Mouse (Mus musculus): Measurements from ENCODE around the gene Ccdc137.
"Not testable (repeated sequence)": the region's sequence is repeated elsewhere in the genome, so short reads cannot be mapped to it uniquely, and the experiment has no call there.

Ccdc137 gene

GRCm38 (mm10) chr11:120457772-120458751, at the start of gene Ccdc137, which contains the start of gene Oxld1:
Gene Ccdc137, plus strand, starts transcription at chr11:120458115.
Gene Oxld1, minus strand, starts transcription at chr11:120458068.
- peak; percentile 81 to 82 for DNase-seq (ENCODE audit: low spot score in 2 of 2)

GRCm38 (mm10) chr11:120413621-120414020, 44.3 kb upstream of the Ccdc137 start:
- not testable (repeated sequence) for DNase-seq (ENCODE audit: low spot score in 2 of 2)

- no peak for DNase-seq (ENCODE audit: low spot score in 2 of 2)
Observed at GRCm38 (mm10) chr11:120417852-120418251, 40.1 kb upstream of the Ccdc137 start.

GRCm38 (mm10) chr11:120418592-120418991, 39.3 kb upstream of the Ccdc137 start:
- no peak for DNase-seq (ENCODE audit: low spot score in 2 of 2)

GRCm38 (mm10) chr11:120422651-120423568, 35.0 kb upstream of the Ccdc137 start:
- no peak for DNase-seq (ENCODE audit: low spot score in 2 of 2)

- peak; percentile 49 to 72 for DNase-seq (ENCODE audit: low spot score in 2 of 2)
Observed at GRCm38 (mm10) chr11:120423569-120424295, 34.2 kb upstream of the Ccdc137 start.

GRCm38 (mm10) chr11:120426727-120427126, 31.2 kb upstream of the Ccdc137 start:
- no peak for DNase-seq (ENCODE audit: low spot score in 2 of 2)

GRCm38 (mm10) chr11:120437152-120437856, 20.6 kb upstream of the Ccdc137 start, which contains the start of gene Nploc4:
Gene Nploc4, minus strand, starts transcription at chr11:120437708.
- peak; percentile 91 to 97 for DNase-seq (ENCODE audit: low spot score in 2 of 2)

GRCm38 (mm10) chr11:120437857-120438385, 20.0 kb upstream of the Ccdc137 start:
- DNase-seq (ENCODE audit: low spot score in 2 of 2) = no peak

- DNase-seq (ENCODE audit: low spot score in 2 of 2) = no peak
Observed at GRCm38 (mm10) chr11:120442344-120442743, 15.6 kb upstream of the Ccdc137 start, which contains the start of gene Tspan10. Gene Tspan10, plus strand, starts transcription at chr11:120442644.

- DNase-seq (ENCODE audit: low spot score in 2 of 2) = no peak
Observed at GRCm38 (mm10) chr11:120442765-120443280, 15.1 kb upstream of the Ccdc137 start.

- DNase-seq (ENCODE audit: low spot score in 2 of 2) = no peak
Observed at GRCm38 (mm10) chr11:120444106-120444505, 13.8 kb upstream of the Ccdc137 start.

GRCm38 (mm10) chr11:120445475-120445874, 12.4 kb upstream of the Ccdc137 start:
- no peak for DNase-seq (ENCODE audit: low spot score in 2 of 2)

- DNase-seq (ENCODE audit: low spot score in 2 of 2) = no peak
Observed at GRCm38 (mm10) chr11:120447179-120447578, 10.7 kb upstream of the Ccdc137 start.

GRCm38 (mm10) chr11:120452246-120452645, 5.7 kb upstream of the Ccdc137 start:
- no peak for DNase-seq (ENCODE audit: low spot score in 2 of 2)

- no peak for DNase-seq (ENCODE audit: low spot score in 2 of 2)
Observed at GRCm38 (mm10) chr11:120453306-120453705, 4.6 kb upstream of the Ccdc137 start, which contains the start of gene Pde6g. Gene Pde6g, minus strand, starts transcription at chr11:120453500.

- no peak for DNase-seq (ENCODE audit: low spot score in 2 of 2)
Observed at GRCm38 (mm10) chr11:120454965-120455364, 3.0 kb upstream of the Ccdc137 start.

GRCm38 (mm10) chr11:120455413-120455812, 2.5 kb upstream of the Ccdc137 start:
- no peak for DNase-seq (ENCODE audit: low spot score in 2 of 2)

- DNase-seq (ENCODE audit: low spot score in 2 of 2) = no peak
Observed at GRCm38 (mm10) chr11:120457370-120457769, 545 bp upstream of the Ccdc137 start.

All from spleen, postnatal 10 days (tissue).